Mouse (Mus musculus) ES-Bruce4 (cell line): Measurements from ENCODE around the gene Sars.

ENCODE experiments used
- CTCF ChIP-seq: IDR thresholded peaks from one replicate; pipeline ENCODE4 v1.8.1; 2011; ENCODE audit warnings: low read depth, low read length
- EP300 ChIP-seq: IDR thresholded peaks from 2 replicates; pipeline ENCODE4 v1.6.1; 2011; ENCODE audit warnings: low read depth, low read length; ENCODE audit not compliant: insufficient read depth
- POLR2A ChIP-seq: IDR thresholded peaks from one replicate; pipeline ENCODE4 v1.8.1; 2011; ENCODE audit warnings: low read length; ENCODE audit not compliant: insufficient read depth

DNA sequence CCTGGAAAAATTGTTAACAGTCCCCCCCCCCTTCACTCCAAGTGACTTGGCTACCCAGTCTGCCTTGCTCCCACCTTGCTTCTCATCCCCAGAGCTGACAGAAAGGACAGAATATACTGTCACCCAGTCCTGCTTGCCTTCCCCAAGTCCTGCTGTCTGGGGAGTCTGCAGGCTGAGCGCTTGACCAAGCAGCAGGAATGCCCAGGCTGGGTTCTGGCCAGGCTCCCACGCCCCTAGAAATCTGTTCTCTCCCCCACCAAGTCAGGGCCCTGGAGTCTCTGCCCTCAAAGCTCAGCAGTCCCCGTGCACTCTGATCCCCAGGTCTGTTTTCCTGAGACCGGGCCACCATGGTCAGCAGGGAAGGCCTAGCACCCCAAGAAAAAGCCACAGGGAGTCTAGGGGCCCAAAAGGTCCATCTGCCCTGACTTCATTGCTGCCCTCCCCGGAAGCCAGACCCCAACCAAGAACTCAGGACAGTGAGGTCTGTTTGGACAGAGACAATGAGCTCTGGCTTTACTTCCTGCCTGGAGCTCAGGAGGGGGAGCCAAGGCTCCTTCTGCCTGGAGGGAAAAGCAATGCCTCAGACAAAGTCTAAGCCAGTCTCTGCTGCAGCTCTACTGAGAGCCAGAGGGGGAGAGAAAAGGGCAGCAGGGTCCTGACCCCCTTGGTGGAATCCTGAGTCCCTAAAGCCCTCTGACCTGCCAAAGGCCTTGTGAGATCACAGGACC is 33.8 kb downstream of the Sars start:
- TF ChIP-seq POLR2A (no peak), EP300 (no peak), CTCF (no peak)
